Mouse (Mus musculus): ENCODE data around the gene Cpz.

- TF ChIP-seq CHD2 (IDR thresholded peaks at IDR 0.05; ENCODE audit: low read length) (no peak), ZKSCAN1 (IDR thresholded peaks at IDR 0.05; ENCODE audit: low read depth, low read length) (no peak), CTCF (IDR thresholded peaks at IDR 0.05 in 2 of 3, conservative IDR thresholded peaks at IDR 0.05 in 1 of 3; ENCODE audit: control insufficient read depth in 1 of 3, insufficient read depth in 1 of 3, low read depth in 2 of 3, low read length in 3 of 3, poor library complexity in 1 of 3, severe bottlenecking in 1 of 3) (no peak), MYC (IDR thresholded peaks at IDR 0.05; ENCODE audit: low read depth, low read length) (no peak), NRF1 (IDR thresholded peaks at IDR 0.05; ENCODE audit: insufficient read depth, low read depth, low read length, poor library complexity, severe bottlenecking) (no peak), POLR2A (IDR thresholded peaks at IDR 0.05; ENCODE audit: control insufficient read depth in 1 of 2, insufficient read depth in 1 of 2, low read depth in 1 of 2, low read length in 2 of 2, poor library complexity in 1 of 2) (no peak), TAL1 (IDR thresholded peaks at IDR 0.05; ENCODE audit: low read length) (no peak), EP300 (IDR thresholded peaks at IDR 0.05; ENCODE audit: low read depth in 1 of 2, low read length in 2 of 2) (no peak), BHLHE40 (IDR thresholded peaks at IDR 0.05; ENCODE audit: borderline replicate concordance, low read depth, low read length) (no peak), KAT2A (conservative IDR thresholded peaks at IDR 0.05; ENCODE audit: low read depth, low read length) (no peak), SMC3 (IDR thresholded peaks at IDR 0.05; ENCODE audit: low read depth, low read length) (no peak), TBP (IDR thresholded peaks at IDR 0.05; ENCODE audit: low read depth, low read length) (no peak), HCFC1 (IDR thresholded peaks at IDR 0.05; ENCODE audit: low read depth, low read length) (no peak), POLR2AphosphoS2 (IDR thresholded peaks at IDR 0.05; ENCODE audit: low read length) (no peak)
Measured at GRCm38 (mm10) chr5:35495989-35496388, 29.5 kb downstream of the Cpz start.

Measured in MEL (cell line).